Mouse (Mus musculus) CH12.LX (cell line): Measurements from ENCODE around the gene Sf3a3. TPM values are rescaled to one million over a fixed set of nuclear protein-coding genes. Genes with fewer than 3 reads are reported as not detected.

Experiments used
- DNase-seq: peaks from one replicate; pipeline ENCODE4 v3.0.0-alpha.2; 2013; ENCODE audit errors: extremely low read depth
- H3K27ac ChIP-seq: 2 replicates; pipeline ENCODE4 v1.5.1; 2012; ENCODE audit warnings: low read depth, mild to moderate bottlenecking, control low read depth, moderate library complexity; ENCODE audit not compliant: insufficient read depth
- H3K27me3 ChIP-seq: replicated peaks from 2 replicates; pipeline ENCODE3; 2012; ENCODE audit warnings: inconsistent platforms
- H3K36me3 ChIP-seq, 2 experiments: replicated peaks in 1 of 2; 2 replicates each; pipeline versions ENCODE3 to v1.6.1; 2012; ENCODE audit warnings: inconsistent platforms in 1 of 2, low read length in 1 of 2, mild to moderate bottlenecking in 1 of 2, mixed read lengths in 1 of 2, moderate library complexity in 1 of 2; ENCODE audit not compliant: control insufficient read depth in 1 of 2, insufficient read depth in 1 of 2
- H3K4me1 ChIP-seq, 2 experiments: 2 replicates each; pipeline ENCODE4 v1.6.1; 2012; ENCODE audit warnings: inconsistent platforms in 1 of 2, moderate library complexity in 1 of 2; ENCODE audit not compliant: insufficient read depth in 2 of 2, control insufficient read depth in 1 of 2
- H3K4me2 ChIP-seq: 2 replicates; pipeline ENCODE4 v1.6.1; 2012; ENCODE audit warnings: low read depth, mild to moderate bottlenecking, control low read depth; ENCODE audit not compliant: poor library complexity, insufficient read depth, severe bottlenecking
- H3K4me3 ChIP-seq, 3 experiments: fragments of 150-350 bp in 1 of 3; sonication (generic) in 1 of 3; replicated peaks in 1 of 3; 2 replicates each; pipeline versions ENCODE3 to v1.5.1; 2011 to 2012; ENCODE audit warnings: low read depth in 2 of 3, low read length in 2 of 3, mild to moderate bottlenecking in 2 of 3, moderate library complexity in 2 of 3, control low read depth in 1 of 3, improper control_type of control experiment in 1 of 3, inconsistent platforms in 1 of 3, mixed read lengths in 1 of 3; ENCODE audit not compliant: poor library complexity in 1 of 3
- H3K79me2 ChIP-seq: replicated peaks from 2 replicates; pipeline ENCODE4 v1.6.1; 2012; ENCODE audit warnings: mild to moderate bottlenecking, moderate library complexity; ENCODE audit not compliant: control insufficient read depth, poor library complexity, insufficient read depth, severe bottlenecking; ENCODE audit errors: extremely low read depth
- H3K9ac ChIP-seq: 2 replicates; pipeline ENCODE4 v1.6.1; 2012; ENCODE audit warnings: low read depth, mild to moderate bottlenecking, control low read depth, moderate library complexity; ENCODE audit not compliant: insufficient read depth
- H3K9me3 ChIP-seq: replicated peaks from 2 replicates; pipeline ENCODE3; 2012; ENCODE audit warnings: low read length, inconsistent platforms, mixed read lengths
- BHLHE40 ChIP-seq: IDR thresholded peaks from 2 replicates; pipeline ENCODE4 v1.6.1; 2011; ENCODE audit warnings: mild to moderate bottlenecking, low read depth, low read length, improper control_type of control experiment
- CHD1 ChIP-seq: IDR thresholded peaks from 2 replicates; pipeline ENCODE4 v1.6.1; 2012; ENCODE audit warnings: low read depth, low read length, improper control_type of control experiment, inconsistent platforms
- CHD2 ChIP-seq: IDR thresholded peaks from 2 replicates; pipeline ENCODE4 v1.6.1; 2011; ENCODE audit warnings: low read length, improper control_type of control experiment
- CTCF ChIP-seq, 2 experiments: IDR thresholded peaks in 1 of 2; conservative IDR thresholded peaks in 1 of 2; 2 replicates each; pipeline ENCODE4 v1.5.1; 2011 to 2012; ENCODE audit warnings: low read depth in 2 of 2, low read length in 2 of 2, improper control_type of control experiment in 1 of 2, inconsistent platforms in 1 of 2, mild to moderate bottlenecking in 1 of 2, moderate library complexity in 1 of 2
- E2F4 ChIP-seq: IDR thresholded peaks from 2 replicates; pipeline ENCODE4 v1.6.1; 2011; ENCODE audit warnings: low read depth, low read length, improper control_type of control experiment; ENCODE audit not compliant: insufficient replicate concordance
- ELF1 ChIP-seq: IDR thresholded peaks from 2 replicates; pipeline ENCODE4 v1.6.1; 2014; ENCODE audit warnings: low read depth, mild to moderate bottlenecking, inconsistent platforms, low read length, improper control_type of control experiment
- EP300 ChIP-seq: IDR thresholded peaks from 2 replicates; pipeline ENCODE4 v1.6.1; 2011; ENCODE audit warnings: low read length, improper control_type of control experiment
- ETS1 ChIP-seq: conservative IDR thresholded peaks from 2 replicates; pipeline ENCODE4 v1.6.1; 2012; ENCODE audit warnings: low read depth, mild to moderate bottlenecking, inconsistent platforms, low read length, improper control_type of control experiment, moderate library complexity
- GABPA ChIP-seq: IDR thresholded peaks from 2 replicates; pipeline ENCODE4 v1.6.1; 2012; ENCODE audit warnings: low read depth, low read length, improper control_type of control experiment, inconsistent platforms; ENCODE audit not compliant: insufficient replicate concordance
- HCFC1 ChIP-seq: IDR thresholded peaks from 2 replicates; pipeline ENCODE4 v1.6.1; 2012; ENCODE audit warnings: low read depth, mild to moderate bottlenecking, inconsistent platforms, low read length, improper control_type of control experiment
- IRF4 ChIP-seq: IDR thresholded peaks from 2 replicates; pipeline ENCODE4 v1.6.1; 2014; ENCODE audit warnings: low read depth, mild to moderate bottlenecking, inconsistent platforms, low read length, improper control_type of control experiment
- JUN ChIP-seq: IDR thresholded peaks from 2 replicates; pipeline ENCODE4 v1.6.1; 2011; ENCODE audit warnings: low read depth, mild to moderate bottlenecking, low read length, improper control_type of control experiment, moderate library complexity; ENCODE audit not compliant: insufficient read depth
- JUND ChIP-seq: conservative IDR thresholded peaks from 2 replicates; pipeline ENCODE4 v1.6.1; 2011; ENCODE audit warnings: low read depth, low read length, improper control_type of control experiment
- KAT2A ChIP-seq: IDR thresholded peaks from 2 replicates; pipeline ENCODE4 v1.6.1; 2012; ENCODE audit warnings: low read length, improper control_type of control experiment, inconsistent platforms; ENCODE audit not compliant: insufficient replicate concordance
- MAFK ChIP-seq: IDR thresholded peaks from 2 replicates; pipeline ENCODE4 v1.6.1; 2011; ENCODE audit warnings: low read length, improper control_type of control experiment; ENCODE audit not compliant: insufficient replicate concordance
- MAX ChIP-seq: IDR thresholded peaks from 2 replicates; pipeline ENCODE4 v1.6.1; 2011; ENCODE audit warnings: low read length, improper control_type of control experiment
- MAZ ChIP-seq: IDR thresholded peaks from 2 replicates; pipeline ENCODE4 v1.6.1; 2012; ENCODE audit warnings: low read depth, mild to moderate bottlenecking, inconsistent platforms, low read length, improper control_type of control experiment, moderate library complexity
- MEF2A ChIP-seq: IDR thresholded peaks from 2 replicates; pipeline ENCODE4 v1.6.1; 2014; ENCODE audit warnings: low read depth, mild to moderate bottlenecking, inconsistent platforms, low read length, improper control_type of control experiment, borderline replicate concordance
- MXI1 ChIP-seq: IDR thresholded peaks from 2 replicates; pipeline ENCODE4 v1.6.1; 2011; ENCODE audit warnings: mild to moderate bottlenecking, low read depth, low read length, improper control_type of control experiment
- MYC ChIP-seq: IDR thresholded peaks from 2 replicates; pipeline ENCODE4 v1.6.1; 2011; ENCODE audit warnings: low read depth, mild to moderate bottlenecking, improper control_type of control experiment, low read length
- NRF1 ChIP-seq: IDR thresholded peaks from 2 replicates; pipeline ENCODE4 v1.6.1; 2014; ENCODE audit warnings: low read depth, mild to moderate bottlenecking, inconsistent platforms, low read length, improper control_type of control experiment, moderate library complexity
- PAX5 ChIP-seq: IDR thresholded peaks from 2 replicates; pipeline ENCODE4 v1.6.1; 2012; ENCODE audit warnings: low read length, inconsistent platforms, mixed read lengths
- POLR2A ChIP-seq: IDR thresholded peaks from 2 replicates; pipeline ENCODE4 v1.6.1; 2011; ENCODE audit warnings: low read depth, mild to moderate bottlenecking, improper control_type of control experiment, low read length
- POLR2AphosphoS2 ChIP-seq: IDR thresholded peaks from 2 replicates; pipeline ENCODE4 v1.6.1; 2011; ENCODE audit warnings: low read depth, low read length, improper control_type of control experiment
- RAD21 ChIP-seq: IDR thresholded peaks from 2 replicates; pipeline ENCODE4 v1.6.1; 2011; ENCODE audit warnings: low read depth, mild to moderate bottlenecking, low read length, improper control_type of control experiment, moderate library complexity
- RCOR1 ChIP-seq: conservative IDR thresholded peaks from 2 replicates; pipeline ENCODE4 v1.6.1; 2012; ENCODE audit warnings: low read depth, mild to moderate bottlenecking, inconsistent platforms, low read length, improper control_type of control experiment
- SIN3A ChIP-seq: IDR thresholded peaks from 2 replicates; pipeline ENCODE4 v1.6.1; 2012; ENCODE audit warnings: low read length, improper control_type of control experiment, inconsistent platforms
- SMC3 ChIP-seq: IDR thresholded peaks from 2 replicates; pipeline ENCODE4 v1.6.1; 2011; ENCODE audit warnings: low read depth, low read length, improper control_type of control experiment
- TBP ChIP-seq: conservative IDR thresholded peaks from 2 replicates; pipeline ENCODE4 v1.6.1; 2011; ENCODE audit warnings: low read depth, low read length, improper control_type of control experiment
- TCF12 ChIP-seq: IDR thresholded peaks from 2 replicates; pipeline ENCODE4 v1.6.1; 2014; ENCODE audit warnings: low read depth, mild to moderate bottlenecking, inconsistent platforms, low read length, improper control_type of control experiment
- UBTF ChIP-seq: IDR thresholded peaks from 2 replicates; pipeline ENCODE4 v1.6.1; 2012; ENCODE audit warnings: low read depth, mild to moderate bottlenecking, inconsistent platforms, low read length, improper control_type of control experiment, moderate library complexity
- USF1 ChIP-seq: IDR thresholded peaks from 2 replicates; pipeline ENCODE4 v1.6.1; 2014; ENCODE audit warnings: low read depth, mild to moderate bottlenecking, inconsistent platforms, low read length, improper control_type of control experiment
- USF2 ChIP-seq: conservative IDR thresholded peaks from 2 replicates; pipeline ENCODE4 v1.6.1; 2011; ENCODE audit warnings: low read depth, low read length, improper control_type of control experiment
- ZC3H11A ChIP-seq: IDR thresholded peaks from 2 replicates; pipeline ENCODE4 v1.6.1; 2012; ENCODE audit warnings: low read depth, mild to moderate bottlenecking, inconsistent platforms, low read length, improper control_type of control experiment
- ZKSCAN1 ChIP-seq: IDR thresholded peaks from 2 replicates; pipeline ENCODE4 v1.6.1; 2012; ENCODE audit warnings: low read depth, inconsistent platforms, low read length, improper control_type of control experiment, borderline replicate concordance
- ZMIZ1 ChIP-seq: IDR thresholded peaks from 2 replicates; pipeline ENCODE4 v1.6.1; 2012; ENCODE audit warnings: low read depth, mild to moderate bottlenecking, inconsistent platforms, low read length, improper control_type of control experiment
- ZNF384 ChIP-seq: IDR thresholded peaks from 2 replicates; pipeline ENCODE4 v1.6.1; 2012; ENCODE audit warnings: low read depth, low read length, improper control_type of control experiment, inconsistent platforms
- dilution Hi-C: fragments of 300-500 bp; cut with MboI; formaldehyde crosslinking; loops from 2 replicates; pipeline ENCODE4 v1.14.3; 2020; ENCODE audit warnings: low sequenced_read_pairs; ENCODE audit not compliant: extremely low pct_unique_long_range_greater_than_20kb, extremely low pct_ligation_motif_present
- in situ Hi-C: fragments of 300-500 bp; cut with MboI; formaldehyde crosslinking; loops from 3 replicates; pipeline ENCODE4 v1.14.3; 2019; ENCODE audit warnings: low sequenced_read_pairs, low pct_ligation_motif_present, low pct_unique_long_range_greater_than_20kb, mixed read lengths
- polyA plus RNA-seq: library from polyadenylated mRNA; unstranded; fragments of >175 nt; gene quantifications from 2 replicates; pipeline ENCODE4 v1.2.1, GENCODE M21; 2012; ENCODE audit warnings: low read depth; ENCODE audit not compliant: insufficient read length
- total RNA-seq, 2 experiments: library from RNA; depleted of rRNA; stranded (reverse); fragments of 300-350 nt in 1 of 2; fragments of >200 nt in 1 of 2; gene quantifications; 2 replicates each; pipeline ENCODE4 v1.2.3; 2012 to 2014

Sf3a3 gene
- total and polyA plus RNA-seq, 3 experiments: 100 to 134 (median 122) TPM

DNA sequence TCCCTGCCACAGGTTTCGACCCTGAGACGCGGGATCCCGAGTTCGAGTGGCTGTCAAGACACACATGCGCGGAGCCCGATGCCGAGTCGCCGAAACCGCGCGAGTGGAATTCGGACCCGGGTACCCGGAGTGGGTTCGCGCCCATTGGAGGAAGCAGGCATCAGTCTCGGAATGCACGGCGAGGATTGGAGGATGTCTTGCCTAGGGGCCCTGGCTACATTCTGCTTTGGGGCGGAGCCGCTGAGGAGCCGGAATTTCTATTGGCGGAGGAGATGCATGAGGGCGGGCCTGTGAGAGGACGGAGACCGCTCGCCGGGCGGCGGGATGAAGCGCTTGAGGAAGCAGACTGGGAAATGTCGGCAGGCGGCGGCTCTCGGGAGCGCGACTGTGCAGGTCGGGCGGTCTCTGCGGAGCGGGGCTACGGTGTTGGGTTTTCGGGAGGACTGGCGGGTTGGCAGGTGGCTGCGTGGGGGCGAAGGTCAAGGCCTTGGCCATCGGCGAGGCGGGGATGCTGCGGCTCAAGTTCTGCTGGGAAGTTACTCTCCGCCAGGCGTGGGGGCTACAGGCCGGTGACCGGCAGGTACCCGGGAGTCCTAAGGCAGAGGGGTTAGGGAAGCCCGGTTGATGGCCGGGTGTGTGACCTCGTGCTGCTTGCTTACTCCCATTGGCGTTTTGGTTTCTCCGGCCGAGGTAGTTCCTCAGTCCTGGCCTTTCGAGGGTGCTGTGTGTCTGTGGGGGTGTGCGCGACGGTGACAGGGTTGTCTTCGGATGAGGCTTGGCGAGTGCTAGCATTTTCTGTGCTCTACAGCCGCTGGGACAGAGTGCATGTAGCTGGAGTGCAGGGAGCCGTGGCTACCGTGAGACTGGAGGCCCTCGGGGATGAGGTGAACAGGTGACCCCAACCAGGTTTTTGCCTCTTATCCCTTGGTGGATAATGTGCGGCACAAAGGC lies 37.0 kb downstream of the Sf3a3 start:
- in situ Hi-C loops (loop anchor here (25.0 kb wide), 1 partner anchor 311 kb away; the partner anchor contains the start of genes Dnali1 and Snip1), dilution Hi-C loops (no loop called here)
- peaks cover 29 to 59% of the 10 kb centered on the region in 2 experiments for H3K36me3 ChIP-seq
- no peak overlapping the region for H3K27ac ChIP-seq
- H3K9ac ChIP-seq: peak overlapping the region; percentile 64
- H3K79me2 ChIP-seq: peaks cover 39% of the 10 kb centered on the region
- H3K4me2 ChIP-seq: peak overlapping the region; percentile 76
- no peaks in the 10 kb centered on the region for H3K9me3 ChIP-seq
- H3K4me3 ChIP-seq: peak overlapping the region; percentile 71 to 83 (median 73)
- peak; percentile 96 for DNase-seq
- peaks cover 19 to 58% of the 10 kb centered on the region in 2 experiments for H3K4me1 ChIP-seq
- no peaks in the 10 kb centered on the region for H3K27me3 ChIP-seq
- peak; percentile 60 for TF ChIP-seq POLR2A
- TF ChIP-seq MAFK: no peak
- TF ChIP-seq GABPA: no peak
- TF ChIP-seq POLR2AphosphoS2: peak; percentile 71; the same call in 1 of the 2 replicates
- no peak for TF ChIP-seq SMC3
- peak; percentile 69 for TF ChIP-seq MXI1
- peak; percentile 73 for TF ChIP-seq NRF1
- TF ChIP-seq RCOR1: no peak
- no peak for TF ChIP-seq PAX5
- no peak for TF ChIP-seq EP300
- peak; percentile 44; the same call in 1 of the 2 replicates for TF ChIP-seq TCF12
- no peak for TF ChIP-seq JUN
- TF ChIP-seq CTCF (conservative IDR thresholded peaks at IDR 0.05 in 1 of 2, IDR thresholded peaks at IDR 0.05 in 1 of 2; ENCODE audit: low read depth in 2 of 2, low read length in 2 of 2): no peak
- TF ChIP-seq KAT2A: 0 out of 2 replicates have a peak, but pooled peaks have one; percentile 34
- TF ChIP-seq ETS1: no peak
- no peak for TF ChIP-seq MYC
- TF ChIP-seq ZNF384: no peak
- TF ChIP-seq UBTF: peak; percentile 33; the same call in 1 of the 2 replicates
- no peak; the same call in 1 of the 2 replicates for TF ChIP-seq ZMIZ1
- TF ChIP-seq RAD21: no peak
- no peak for TF ChIP-seq TBP
- TF ChIP-seq E2F4: peak; percentile 62; the same call in 1 of the 2 replicates
- TF ChIP-seq IRF4: peak; percentile 17; the same call in 1 of the 2 replicates
- TF ChIP-seq JUND: no peak
- TF ChIP-seq MEF2A: no peak; the same call in 1 of the 2 replicates
- no peak for TF ChIP-seq CHD1
- TF ChIP-seq ZC3H11A: no peak
- TF ChIP-seq ZKSCAN1: no peak
- peak; percentile 61; the same call in 1 of the 2 replicates for TF ChIP-seq ELF1
- TF ChIP-seq MAX: 0 out of 2 replicates have a peak, but pooled peaks have one; percentile 14
- TF ChIP-seq USF1: no peak
- peak; percentile 22; the same call in 1 of the 2 replicates for TF ChIP-seq MAZ
- peak; percentile 52 for TF ChIP-seq HCFC1
- no peak for TF ChIP-seq USF2
- peak; percentile 95 for TF ChIP-seq CHD2
- TF ChIP-seq SIN3A: peak; percentile 64
- TF ChIP-seq BHLHE40: no peak
